Mouse (Mus musculus): ENCODE measurements around the gene Fmnl2. TPM values are rescaled to one million over a fixed set of nuclear protein-coding genes. Genes with fewer than 3 reads are reported as not detected.

The Fmnl2 gene
- total and polyA plus RNA-seq, 3 experiments: 1.2 to 6.3 (median 4.5) TPM

GRCm38 (mm10) chr2:53095489-53095888, 237.8 kb downstream of the Fmnl2 start:
- intact Hi-C loops (cut with DNase I): no loop called here
- no peak overlapping the region for H3K9ac ChIP-seq (ENCODE audit: low read depth, low read length)
- no peak for TF ChIP-seq POLR2A (IDR thresholded peaks at IDR 0.05; ENCODE audit: insufficient read depth, low read depth, low read length)
- no peak for TF ChIP-seq EP300 (IDR thresholded peaks at IDR 0.05; ENCODE audit: insufficient read depth, low read depth, low read length)
- TF ChIP-seq CTCF (IDR thresholded peaks at IDR 0.05): no peak
- H3K36me3 ChIP-seq (ENCODE audit: control insufficient read depth, insufficient read depth, low read length): no peaks in the 10 kb centered on the region
- no peak overlapping the region for H3K4me3 ChIP-seq
- no peak for DNase-seq
- no peaks in the 10 kb centered on the region for H3K27me3 ChIP-seq (ENCODE audit: control insufficient read depth, insufficient read depth, low read length)
- no peaks in the 10 kb centered on the region for H3K4me1 ChIP-seq (ENCODE audit: control insufficient read depth, insufficient read depth, low read length)
- 92% methylated on average over 3 of the region's 3 CpGs for WGBS
- H3K79me2 ChIP-seq (replicated peaks; ENCODE audit: control insufficient read depth, insufficient read depth, low read length): no peaks in the 10 kb centered on the region
- no peak overlapping the region for H3K27ac ChIP-seq

GRCm38 (mm10) chr2:53100093-53100492, 242.4 kb downstream of the Fmnl2 start:
- no peak for DNase-seq
- Histone ChIP-seq H3K79me2 (replicated peaks; ENCODE audit: control insufficient read depth, insufficient read depth, low read length) (no peaks in the 10 kb centered on the region), H3K36me3 (ENCODE audit: control insufficient read depth, insufficient read depth, low read length) (no peaks in the 10 kb centered on the region), H3K9ac (ENCODE audit: low read depth, low read length) (no peak overlapping the region), H3K27me3 (ENCODE audit: control insufficient read depth, insufficient read depth, low read length) (no peaks in the 10 kb centered on the region), H3K27ac (no peak overlapping the region), H3K4me3 (no peak overlapping the region), H3K4me1 (ENCODE audit: control insufficient read depth, insufficient read depth, low read length) (no peaks in the 10 kb centered on the region)
- TF ChIP-seq CTCF (IDR thresholded peaks at IDR 0.05) (no peak), POLR2A (IDR thresholded peaks at IDR 0.05; ENCODE audit: insufficient read depth, low read depth, low read length) (no peak), EP300 (IDR thresholded peaks at IDR 0.05; ENCODE audit: insufficient read depth, low read depth, low read length) (no peak)
- intact Hi-C loops (cut with DNase I): no loop called here
- 67% methylated on average over 2 of the region's 2 CpGs for WGBS

- no peak for DNase-seq
- intact Hi-C loops (cut with DNase I): no loop called here
- H3K27me3 ChIP-seq (ENCODE audit: control insufficient read depth, insufficient read depth, low read length): no peaks in the 10 kb centered on the region
- no peaks in the 10 kb centered on the region for H3K79me2 ChIP-seq (replicated peaks; ENCODE audit: control insufficient read depth, insufficient read depth, low read length)
- H3K36me3 ChIP-seq (ENCODE audit: control insufficient read depth, insufficient read depth, low read length): no peaks in the 10 kb centered on the region
- H3K9ac ChIP-seq (ENCODE audit: low read depth, low read length): no peak overlapping the region
- WGBS: 87% methylated on average over 11 of the region's 11 CpGs
- no peak for TF ChIP-seq POLR2A (IDR thresholded peaks at IDR 0.05; ENCODE audit: insufficient read depth, low read depth, low read length)
- no peak for TF ChIP-seq EP300 (IDR thresholded peaks at IDR 0.05; ENCODE audit: insufficient read depth, low read depth, low read length)
- no peak for TF ChIP-seq CTCF (IDR thresholded peaks at IDR 0.05)
- H3K4me3 ChIP-seq: no peak overlapping the region
- no peaks in the 10 kb centered on the region for H3K4me1 ChIP-seq (ENCODE audit: control insufficient read depth, insufficient read depth, low read length)
- H3K27ac ChIP-seq: no peak overlapping the region
These were observed 244.5 kb downstream of the Fmnl2 start for GRCm38 (mm10) chr2:53101885-53102740.

GRCm38 (mm10) chr2:53102901-53103300, 245.2 kb downstream of the Fmnl2 start:
- intact Hi-C loops (cut with DNase I): no loop called here
- no peaks in the 10 kb centered on the region for H3K36me3 ChIP-seq (ENCODE audit: control insufficient read depth, insufficient read depth, low read length)
- no peak for DNase-seq
- H3K9ac ChIP-seq (ENCODE audit: low read depth, low read length): no peak overlapping the region
- no peak overlapping the region for H3K4me3 ChIP-seq
- H3K27me3 ChIP-seq (ENCODE audit: control insufficient read depth, insufficient read depth, low read length): no peaks in the 10 kb centered on the region
- 92% methylated on average over 2 of the region's 2 CpGs for WGBS
- no peak overlapping the region for H3K27ac ChIP-seq
- H3K4me1 ChIP-seq (ENCODE audit: control insufficient read depth, insufficient read depth, low read length): no peaks in the 10 kb centered on the region
- TF ChIP-seq CTCF (IDR thresholded peaks at IDR 0.05) (no peak), EP300 (IDR thresholded peaks at IDR 0.05; ENCODE audit: insufficient read depth, low read depth, low read length) (no peak), POLR2A (IDR thresholded peaks at IDR 0.05; ENCODE audit: insufficient read depth, low read depth, low read length) (no peak)
- no peaks in the 10 kb centered on the region for H3K79me2 ChIP-seq (replicated peaks; ENCODE audit: control insufficient read depth, insufficient read depth, low read length)

- no peak for DNase-seq
- Histone ChIP-seq H3K36me3 (ENCODE audit: control insufficient read depth, insufficient read depth, low read length) (no peaks in the 10 kb centered on the region), H3K27ac (no peak overlapping the region), H3K27me3 (ENCODE audit: control insufficient read depth, insufficient read depth, low read length) (no peaks in the 10 kb centered on the region), H3K79me2 (replicated peaks; ENCODE audit: control insufficient read depth, insufficient read depth, low read length) (no peaks in the 10 kb centered on the region), H3K9ac (ENCODE audit: low read depth, low read length) (no peak overlapping the region), H3K4me3 (no peak overlapping the region), H3K4me1 (ENCODE audit: control insufficient read depth, insufficient read depth, low read length) (no peaks in the 10 kb centered on the region)
- WGBS: 96% methylated on average over 10 of the region's 10 CpGs
- intact Hi-C loops (cut with DNase I): no loop called here
- TF ChIP-seq EP300 (IDR thresholded peaks at IDR 0.05; ENCODE audit: insufficient read depth, low read depth, low read length) (no peak), POLR2A (IDR thresholded peaks at IDR 0.05; ENCODE audit: insufficient read depth, low read depth, low read length) (no peak), CTCF (IDR thresholded peaks at IDR 0.05) (no peak)
These were observed 247.7 kb downstream of the Fmnl2 start for GRCm38 (mm10) chr2:53105408-53105807.

- DNase-seq: no peak
- Histone ChIP-seq H3K36me3 (ENCODE audit: control insufficient read depth, insufficient read depth, low read length) (no peaks in the 10 kb centered on the region), H3K27me3 (ENCODE audit: control insufficient read depth, insufficient read depth, low read length) (no peaks in the 10 kb centered on the region), H3K9ac (ENCODE audit: low read depth, low read length) (no peak overlapping the region), H3K4me1 (ENCODE audit: control insufficient read depth, insufficient read depth, low read length) (no peaks in the 10 kb centered on the region), H3K4me3 (no peak overlapping the region), H3K27ac (no peak overlapping the region), H3K79me2 (replicated peaks; ENCODE audit: control insufficient read depth, insufficient read depth, low read length) (no peaks in the 10 kb centered on the region)
- WGBS: 76% methylated on average over 7 of the region's 7 CpGs
- intact Hi-C loops (cut with DNase I): no loop called here
- TF ChIP-seq EP300 (IDR thresholded peaks at IDR 0.05; ENCODE audit: insufficient read depth, low read depth, low read length): no peak
- TF ChIP-seq POLR2A (IDR thresholded peaks at IDR 0.05; ENCODE audit: insufficient read depth, low read depth, low read length): no peak
- no peak for TF ChIP-seq CTCF (IDR thresholded peaks at IDR 0.05)
These were observed 248.4 kb downstream of the Fmnl2 start for GRCm38 (mm10) chr2:53106056-53106455.

Data from heart, adult 2 months (tissue).